Mouse (Mus musculus) liver, embryonic 11.5 days (tissue): Measurements from ENCODE around the gene Osbpl5. TPM values are rescaled to one million over a fixed set of nuclear protein-coding genes. Genes with fewer than 3 reads are reported as not detected.

ENCODE experiments used
- ATAC-seq: fragments of 200-750 bp; cut with Nextera tagmentation; replicated peaks from 2 replicates; pipeline ENCODE4 v1.8.0; 2017; ENCODE audit warnings: moderate number of reproducible peaks, mild to moderate bottlenecking, moderate TSS enrichment, moderate library complexity; ENCODE audit not compliant: low FRiP score
- DNase-seq: peaks from one replicate; pipeline ENCODE4 v3.0.0-alpha.2; 2017; ENCODE audit warnings: low spot score
- H3K27ac ChIP-seq: fragments of 300-500 bp; sonication (generic); 2 replicates; pipeline ENCODE4 v1.5.1; 2014; ENCODE audit warnings: mild to moderate bottlenecking, low read depth, low read length, control low read depth
- H3K27me3 ChIP-seq: fragments of 300-500 bp; sonication (generic); replicated peaks from 2 replicates; pipeline ENCODE4 v1.6.1; 2014; ENCODE audit warnings: low read length, mixed read lengths; ENCODE audit not compliant: control insufficient read depth, insufficient read depth
- H3K36me3 ChIP-seq: fragments of 300-500 bp; sonication (generic); 2 replicates; pipeline ENCODE4 v1.6.1; 2014; ENCODE audit warnings: mild to moderate bottlenecking, low read length, moderate library complexity, mixed read lengths; ENCODE audit not compliant: control insufficient read depth, insufficient read depth
- H3K4me1 ChIP-seq: fragments of 300-500 bp; sonication (generic); replicated peaks from 2 replicates; pipeline ENCODE4 v1.6.1; 2014; ENCODE audit warnings: low read length, mixed read lengths; ENCODE audit not compliant: control insufficient read depth, insufficient read depth
- H3K4me2 ChIP-seq: fragments of 300-500 bp; sonication (generic); 2 replicates; pipeline ENCODE4 v1.6.1; 2014; ENCODE audit warnings: mild to moderate bottlenecking, control low read depth, moderate library complexity
- H3K4me3 ChIP-seq: fragments of 300-500 bp; sonication (generic); 2 replicates; pipeline ENCODE4 v1.5.1; 2014; ENCODE audit warnings: low read depth, low read length, control low read depth
- H3K9ac ChIP-seq: fragments of 300-500 bp; sonication (generic); 2 replicates; pipeline ENCODE4 v1.6.1; 2014; ENCODE audit warnings: low read depth, low read length, control low read depth
- H3K9me3 ChIP-seq: fragments of 300-500 bp; sonication (generic); 2 replicates; pipeline ENCODE4 v1.6.1; 2016; ENCODE audit warnings: low read length, inconsistent platforms, mixed read lengths; ENCODE audit not compliant: control insufficient read depth
- WGBS: fragments of 180-500 bp; shearing (Covaris S2); extraction: QIAGEN DNeasy Blood & Tissue Kit; methylation state at CpG from one replicate; pipeline ENCODE4 v1.1.7; 2014; 5-methylcytosine and 5-hydroxymethylcytosine counted together
- polyA plus RNA-seq: library from polyadenylated mRNA; unstranded; fragments of >200 nt; fragmentation: Nextera tagmentation; extraction: Ambion mirVana; gene quantifications from 2 replicates; pipeline ENCODE4 v1.2.1, GENCODE M21; 2014

Osbpl5 gene
- polyA plus RNA-seq, result 8.3 and 8.9 TPM in 2 replicates

- 0 out of 2 replicates have a peak, but pooled peaks have one; percentile 7 for ATAC-seq
- Histone ChIP-seq H3K4me2 (peak within 1 kb of the TSS; percentile 70), H3K36me3 (no peaks in the 10 kb centered on the region), H3K9ac (no peak within 1 kb of the TSS), H3K27me3 (peaks cover 24% of the 10 kb centered on the region), H3K4me1 (no peaks in the 10 kb centered on the region; the same call in 1 of the 2 replicates), H3K27ac (no peak within 1 kb of the TSS), H3K4me3 (peak within 1 kb of the TSS; percentile 33), H3K9me3 (no peaks in the 10 kb centered on the region)
- DNase-seq, result no peak
- 24% methylated on average over 22 of the region's 22 CpGs for WGBS
Observed at GRCm38 (mm10) chr7:143756125-143757026, at the start of gene Osbpl5. TSS of gene Osbpl5 (minus strand) at chr7:143756985.

- no peak overlapping the region for H3K9ac ChIP-seq
- WGBS, result 74% methylated on average over 5 of the region's 5 CpGs
- peaks cover 21% of the 10 kb centered on the region for H3K36me3 ChIP-seq
- H3K9me3 ChIP-seq, result no peaks in the 10 kb centered on the region
- no peak overlapping the region for H3K4me3 ChIP-seq
- ATAC-seq, result no peak
- no peak for DNase-seq
- no peaks in the 10 kb centered on the region for H3K4me1 ChIP-seq
- H3K27me3 ChIP-seq, result no peaks in the 10 kb centered on the region
- no peak overlapping the region for H3K27ac ChIP-seq
- H3K4me2 ChIP-seq, result no peak overlapping the region
Observed at GRCm38 (mm10) chr7:143805199-143805624, 48.4 kb upstream of the Osbpl5 start.

GRCm38 (mm10) chr7:143801195-143802065 lies 44.6 kb upstream of the Osbpl5 start:
- Histone ChIP-seq H3K27me3 (no peaks in the 10 kb centered on the region), H3K4me1 (no peaks in the 10 kb centered on the region), H3K4me3 (no peak overlapping the region), H3K27ac (no peak overlapping the region), H3K36me3 (peaks cover 21% of the 10 kb centered on the region), H3K9me3 (no peaks in the 10 kb centered on the region), H3K9ac (no peak overlapping the region), H3K4me2 (no peak overlapping the region)
- 85% methylated on average over 8 of the region's 8 CpGs for WGBS
- no peak for DNase-seq
- ATAC-seq, result no peak

GRCm38 (mm10) chr7:143800770-143801169 lies 44.0 kb upstream of the Osbpl5 start:
- WGBS, result 84% methylated on average over 1 of the region's 1 CpGs
- no peak for ATAC-seq

GRCm38 (mm10) chr7:143798783-143799182 lies 42.0 kb upstream of the Osbpl5 start:
- Histone ChIP-seq H3K4me1 (no peaks in the 10 kb centered on the region), H3K9me3 (no peaks in the 10 kb centered on the region), H3K27ac (no peak overlapping the region), H3K4me3 (no peak overlapping the region), H3K9ac (no peak overlapping the region), H3K27me3 (no peaks in the 10 kb centered on the region), H3K4me2 (no peak overlapping the region), H3K36me3 (peaks cover 15% of the 10 kb centered on the region; the same call in 1 of the 2 replicates)
- DNase-seq (no peak), ATAC-seq (no peak)
- 69% methylated on average over 4 of the region's 4 CpGs for WGBS

More at GRCm38 (mm10) chr7:143800770-143801169, 44.0 kb upstream of the Osbpl5 start:
- no peak for DNase-seq
- no peaks in the 10 kb centered on the region for H3K9me3 ChIP-seq
- H3K9ac ChIP-seq, result no peak overlapping the region
- H3K36me3 ChIP-seq, result peaks cover 20% of the 10 kb centered on the region
- no peaks in the 10 kb centered on the region for H3K27me3 ChIP-seq
- H3K4me1 ChIP-seq, result no peaks in the 10 kb centered on the region
- H3K27ac ChIP-seq, result no peak overlapping the region
- H3K4me3 ChIP-seq, result no peak overlapping the region
- H3K4me2 ChIP-seq, result no peak overlapping the region

- H3K27me3 ChIP-seq, result no peaks in the 10 kb centered on the region
- DNase-seq, result no peak
- no peak for ATAC-seq
- H3K4me3 ChIP-seq, result no peak overlapping the region
- H3K4me2 ChIP-seq, result no peak overlapping the region
- no peaks in the 10 kb centered on the region for H3K9me3 ChIP-seq
- no peaks in the 10 kb centered on the region for H3K4me1 ChIP-seq
- H3K27ac ChIP-seq, result no peak overlapping the region
- peaks cover 8% of the 10 kb centered on the region; the same call in 1 of the 2 replicates for H3K36me3 ChIP-seq
- H3K9ac ChIP-seq, result no peak overlapping the region
- WGBS, result 56% methylated on average over 4 of the region's 4 CpGs
Observed at GRCm38 (mm10) chr7:143793121-143793520, 36.3 kb upstream of the Osbpl5 start.

GRCm38 (mm10) chr7:143792336-143792985 lies 35.7 kb upstream of the Osbpl5 start:
- no peak for DNase-seq
- Histone ChIP-seq H3K27ac (no peak overlapping the region), H3K4me2 (no peak overlapping the region), H3K4me3 (no peak overlapping the region), H3K36me3 (peaks cover 3% of the 10 kb centered on the region; the same call in 1 of the 2 replicates), H3K27me3 (no peaks in the 10 kb centered on the region), H3K9ac (no peak overlapping the region), H3K9me3 (no peaks in the 10 kb centered on the region), H3K4me1 (no peaks in the 10 kb centered on the region)
- WGBS, result 70% methylated on average over 6 of the region's 6 CpGs
- ATAC-seq, result no peak
